Mouse (Mus musculus) thymus, adult 2 months (tissue): ENCODE measurements around the gene Jarid2. TPM values are rescaled to one million over a fixed set of nuclear protein-coding genes. Genes with fewer than 3 reads are reported as not detected.

Experiments used
- DNase-seq: peaks from one replicate; pipeline ENCODE4 v3.0.0; 2021
- H3K27ac ChIP-seq: fragments of 200-500 bp; 2 replicates; pipeline ENCODE4 v1.5.1; 2012; ENCODE audit warnings: low read length, control low read depth; ENCODE audit not compliant: control insufficient read depth, insufficient read depth
- H3K27me3 ChIP-seq: fragments of 200-500 bp; 2 replicates; pipeline ENCODE4 v1.6.1; 2012; ENCODE audit warnings: mild to moderate bottlenecking, low read length, moderate library complexity, mixed read lengths; ENCODE audit not compliant: control insufficient read depth, insufficient read depth
- H3K36me3 ChIP-seq: fragments of 200-500 bp; 2 replicates; pipeline ENCODE4 v1.6.1; 2012; ENCODE audit warnings: mild to moderate bottlenecking, low read length, moderate library complexity; ENCODE audit not compliant: control insufficient read depth, insufficient read depth
- H3K4me1 ChIP-seq: fragments of 200-500 bp; replicated peaks from 2 replicates; pipeline ENCODE4 v1.6.1; 2012; ENCODE audit warnings: low read length; ENCODE audit not compliant: control insufficient read depth, insufficient read depth
- H3K4me3 ChIP-seq: fragments of 200-500 bp; 2 replicates; pipeline ENCODE4 v1.5.1; 2012; ENCODE audit warnings: mild to moderate bottlenecking, low read length, control low read depth, moderate library complexity; ENCODE audit not compliant: control insufficient read depth, insufficient read depth
- CTCF ChIP-seq: fragments of 200-500 bp; IDR thresholded peaks from 2 replicates; pipeline ENCODE4 v1.5.1; 2012; ENCODE audit warnings: mild to moderate bottlenecking, control low read depth, low read length, moderate library complexity, borderline replicate concordance; ENCODE audit not compliant: control insufficient read depth, poor library complexity, insufficient read depth; ENCODE audit errors: extremely low read depth
- POLR2A ChIP-seq: fragments of 200-500 bp; IDR thresholded peaks from 2 replicates; pipeline ENCODE4 v1.6.1; 2012; ENCODE audit warnings: mild to moderate bottlenecking, low read length, control low read depth, moderate library complexity; ENCODE audit not compliant: control insufficient read depth, poor library complexity, insufficient read depth; ENCODE audit errors: extremely low read depth
- WGBS: fragments of 180-500 bp; shearing (Covaris S2); methylation state at CpG from one replicate; pipeline ENCODE4 v1.1.7; 2018; 5-methylcytosine and 5-hydroxymethylcytosine counted together
- polyA plus RNA-seq: library from polyadenylated mRNA; depleted of rRNA; stranded (reverse); fragments of >200 nt; gene quantifications from 2 replicates; pipeline ENCODE4 v1.2.3, GENCODE M21; 2012

Jarid2 gene
- polyA plus RNA-seq, 1 experiment = 23.7 TPM

DNA sequence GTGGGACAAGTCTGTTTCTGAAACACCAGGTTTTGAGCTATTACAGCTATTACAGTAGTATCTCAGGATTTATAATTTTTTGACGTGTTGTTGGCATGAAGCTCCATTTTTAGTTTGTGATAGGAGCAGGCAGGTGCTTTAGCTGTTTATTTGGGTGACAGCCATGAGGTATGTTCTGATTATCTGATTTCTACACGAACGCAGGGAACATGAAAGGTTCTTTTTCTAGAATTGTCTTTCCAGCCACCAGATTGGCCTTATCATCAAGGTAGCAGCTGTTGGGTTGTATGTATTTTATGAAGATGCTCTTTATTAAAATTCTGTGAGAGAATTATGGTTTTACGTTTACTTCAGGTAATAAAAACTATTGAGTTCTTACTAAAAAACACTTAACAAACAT lies 45.1 kb downstream of the Jarid2 start:
- 52% methylated on average over 4 of the region's 4 CpGs for WGBS
- H3K36me3 ChIP-seq = no peaks in the 10 kb centered on the region
- H3K27ac ChIP-seq = no peak overlapping the region
- TF ChIP-seq CTCF (no peak), POLR2A (no peak)
- H3K4me3 ChIP-seq = no peak overlapping the region
- H3K27me3 ChIP-seq = no peaks in the 10 kb centered on the region
- peaks cover 13% of the 10 kb centered on the region for H3K4me1 ChIP-seq
- no peak for DNase-seq

DNA sequence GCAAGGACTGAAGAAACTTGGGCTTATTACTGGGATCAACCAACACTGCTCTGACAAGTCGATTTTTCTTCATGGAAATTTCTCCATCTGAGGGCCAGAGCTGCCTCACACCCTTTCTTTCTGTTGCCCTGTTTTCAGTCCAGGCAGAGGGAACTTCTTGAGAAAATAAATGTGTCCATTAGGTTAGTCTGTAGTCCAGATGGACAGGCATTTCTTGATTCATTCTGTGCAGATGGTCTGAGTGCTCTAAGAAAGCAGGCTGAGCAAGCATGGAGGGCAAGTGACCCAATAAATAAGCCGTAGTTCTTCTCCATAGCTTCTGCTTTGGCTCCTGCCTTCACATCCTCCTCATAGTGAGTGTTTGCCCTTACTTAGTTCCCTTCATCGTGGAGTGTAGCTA lies 46.1 kb downstream of the Jarid2 start:
- peaks cover 13% of the 10 kb centered on the region for H3K4me1 ChIP-seq
- no peak for DNase-seq
- H3K36me3 ChIP-seq = no peaks in the 10 kb centered on the region
- H3K27me3 ChIP-seq = no peaks in the 10 kb centered on the region
- no peak overlapping the region for H3K4me3 ChIP-seq
- no peak overlapping the region for H3K27ac ChIP-seq
- TF ChIP-seq POLR2A (no peak), CTCF (no peak)
- 70% methylated on average over 3 of the region's 3 CpGs for WGBS

DNA sequence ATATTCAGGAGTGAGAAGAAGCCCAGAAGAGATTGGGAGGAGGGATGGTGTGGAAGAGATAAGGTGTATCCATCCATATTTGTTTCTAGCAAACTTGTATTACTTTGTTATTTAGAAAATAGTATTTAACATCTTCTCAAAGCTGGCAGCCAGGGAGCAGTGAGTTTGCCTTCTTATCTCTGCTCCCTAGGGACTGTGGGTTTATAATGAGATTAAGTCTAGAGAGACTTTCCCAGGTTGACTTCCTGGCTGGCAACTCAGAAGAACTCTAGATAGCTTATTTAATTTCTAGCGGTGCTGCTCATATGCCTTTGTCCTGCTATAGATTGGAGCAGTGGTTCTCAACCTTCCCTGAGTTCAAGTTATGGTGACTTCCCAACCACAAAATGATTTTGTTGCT lies 51.2 kb downstream of the Jarid2 start:
- Histone ChIP-seq H3K36me3 (no peaks in the 10 kb centered on the region), H3K4me1 (peaks cover 3% of the 10 kb centered on the region; the same call in 1 of the 2 replicates), H3K27me3 (no peaks in the 10 kb centered on the region), H3K4me3 (no peak overlapping the region), H3K27ac (no peak overlapping the region)
- no peak for TF ChIP-seq CTCF
- WGBS = 91% methylated on average over 1 of the region's 1 CpGs
- DNase-seq = no peak

DNA sequence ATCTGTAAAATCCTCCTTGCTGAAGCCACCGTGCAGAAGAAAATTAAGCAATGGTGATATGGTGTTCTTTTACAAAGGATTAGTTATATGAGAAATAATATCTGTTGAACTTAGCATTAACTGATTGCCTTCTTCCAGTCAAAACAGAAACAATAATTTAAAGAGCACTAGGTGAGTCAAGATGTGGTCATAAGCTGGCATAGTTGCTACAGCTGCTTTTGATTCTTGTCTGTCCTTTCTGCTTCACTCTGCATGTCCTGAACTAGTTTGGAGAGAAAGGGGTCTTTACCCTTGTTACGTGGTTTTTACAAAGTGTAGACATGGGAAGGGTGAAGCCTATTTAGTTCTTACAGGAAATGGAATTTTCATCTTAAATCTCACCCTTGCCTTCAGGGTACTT lies 51.9 kb downstream of the Jarid2 start:
- no peak overlapping the region for H3K27ac ChIP-seq
- H3K27me3 ChIP-seq = no peaks in the 10 kb centered on the region
- no peak overlapping the region for H3K4me3 ChIP-seq
- H3K4me1 ChIP-seq = peaks cover 3% of the 10 kb centered on the region; the same call in 1 of the 2 replicates
- TF ChIP-seq POLR2A (no peak), CTCF (no peak)
- no peaks in the 10 kb centered on the region for H3K36me3 ChIP-seq
- no peak for DNase-seq
- WGBS = 88% methylated on average over 2 of the region's 2 CpGs

DNA sequence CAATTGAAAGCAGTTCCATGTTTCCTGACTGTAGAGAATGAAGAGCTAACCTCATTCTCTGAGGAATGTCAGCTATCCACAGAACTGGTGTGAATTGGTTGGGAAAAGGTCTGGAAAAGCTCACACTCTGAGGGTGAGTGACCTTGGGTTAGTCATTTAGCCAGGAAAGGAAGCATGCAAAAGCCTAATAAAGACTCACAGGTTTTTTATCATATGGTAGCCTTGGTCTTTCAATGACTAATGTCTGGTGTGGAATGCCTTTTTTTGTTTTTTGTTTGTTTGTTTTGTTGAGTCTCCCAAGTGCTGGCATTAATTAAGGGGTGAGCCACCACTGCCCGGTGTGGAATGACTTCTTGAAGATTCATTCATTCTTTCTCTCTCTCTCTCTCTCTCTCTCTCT lies 55.3 kb downstream of the Jarid2 start:
- Histone ChIP-seq H3K27me3 (no peaks in the 10 kb centered on the region), H3K4me1 (no peaks in the 10 kb centered on the region), H3K4me3 (no peak overlapping the region), H3K36me3 (no peaks in the 10 kb centered on the region), H3K27ac (no peak overlapping the region)
- 100% methylated on average over 1 of the region's 1 CpGs for WGBS
- no peak for TF ChIP-seq POLR2A
- TF ChIP-seq CTCF = no peak
- DNase-seq = no peak

DNA sequence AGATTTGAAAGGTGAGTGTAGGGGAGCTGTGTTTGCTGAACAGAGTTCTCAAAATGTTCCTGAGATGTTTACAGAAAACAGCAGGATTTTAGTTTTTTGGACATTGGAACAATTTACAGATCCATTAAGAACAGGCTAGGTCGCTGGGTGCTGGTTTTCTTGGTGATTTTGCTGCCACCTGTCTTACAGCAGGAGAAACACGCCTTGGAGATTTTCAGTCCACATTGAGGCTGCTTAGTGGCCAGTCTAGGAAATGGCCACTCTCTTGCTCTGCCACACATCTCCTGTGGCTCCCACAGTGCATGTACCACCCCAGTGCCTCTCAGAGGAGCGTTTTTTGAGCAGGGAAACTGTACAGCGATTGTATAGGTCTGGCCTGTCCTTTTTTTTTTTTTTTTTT lies 57.0 kb downstream of the Jarid2 start:
- DNase-seq = no peak
- WGBS = 60% methylated on average over 4 of the region's 4 CpGs
- no peak for TF ChIP-seq CTCF
- no peak for TF ChIP-seq POLR2A
- H3K27ac ChIP-seq = no peak overlapping the region
- H3K4me3 ChIP-seq = no peak overlapping the region
- H3K27me3 ChIP-seq = no peaks in the 10 kb centered on the region
- H3K36me3 ChIP-seq = no peaks in the 10 kb centered on the region
- H3K4me1 ChIP-seq = no peaks in the 10 kb centered on the region
